Mouse (Mus musculus) heart, adult 8-10 months (tissue): ENCODE results near the gene Chtf18. TPM values are rescaled to one million over a fixed set of nuclear protein-coding genes. Genes with fewer than 3 reads are reported as not detected.
"Not testable (repeated sequence)": the region's sequence is repeated elsewhere in the genome, so short reads cannot be mapped to it uniquely, and the experiment has no call there.

Source experiments
- DNase-seq: peaks from one replicate; pipeline ENCODE4 v3.0.0; 2022; ENCODE audit warnings: low spot score
- total RNA-seq, 4 experiments: library from RNA; stranded (reverse); gene quantifications; 2 replicates each; pipeline ENCODE4 v1.2.4; 2022

The Chtf18 gene
- total RNA-seq, result 1 to 10 TPM; 1.2 to 2.1 (median 1.6) TPM

GRCm38 (mm10) chr17:25727265-25728008, at the start of gene Chtf18, which contains the start of gene Rpusd1:
Gene Chtf18, minus strand, starts transcription at chr17:25727419.
Gene Rpusd1, plus strand, starts transcription at chr17:25727670.
- peak; percentile 100 for DNase-seq

- no peak for DNase-seq
Observed at GRCm38 (mm10) chr17:25775318-25776062, 48.3 kb upstream of the Chtf18 start.

GRCm38 (mm10) chr17:25773549-25774120, 46.4 kb upstream of the Chtf18 start, which contains the start of gene Narfl:
Gene Narfl, plus strand, starts transcription at chr17:25773776.
- peak; percentile 97 for DNase-seq

DNA sequence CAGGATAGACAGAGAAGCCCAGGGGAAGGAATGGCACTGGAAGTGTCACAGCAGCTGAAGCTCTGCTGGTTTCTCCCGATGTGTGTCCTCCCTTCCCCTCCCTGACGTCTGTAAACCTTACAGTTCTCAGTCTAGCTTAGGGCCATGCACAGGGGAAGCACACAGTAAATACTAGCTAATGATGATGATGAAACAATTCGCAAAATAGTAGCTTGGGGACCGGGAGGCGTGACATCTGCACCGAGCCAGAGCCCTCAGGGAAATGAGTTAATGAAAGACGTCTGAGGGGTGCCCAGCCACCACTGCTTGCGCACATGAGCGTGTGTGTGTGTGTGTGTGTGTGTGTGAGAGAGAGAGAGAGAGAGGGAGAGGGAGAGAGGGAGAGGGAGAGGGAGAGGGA, 42.1 kb upstream of the Chtf18 start:
- DNase-seq, result no peak

- no peak for DNase-seq
Observed at GRCm38 (mm10) chr17:25765886-25766285, 38.7 kb upstream of the Chtf18 start.

DNA sequence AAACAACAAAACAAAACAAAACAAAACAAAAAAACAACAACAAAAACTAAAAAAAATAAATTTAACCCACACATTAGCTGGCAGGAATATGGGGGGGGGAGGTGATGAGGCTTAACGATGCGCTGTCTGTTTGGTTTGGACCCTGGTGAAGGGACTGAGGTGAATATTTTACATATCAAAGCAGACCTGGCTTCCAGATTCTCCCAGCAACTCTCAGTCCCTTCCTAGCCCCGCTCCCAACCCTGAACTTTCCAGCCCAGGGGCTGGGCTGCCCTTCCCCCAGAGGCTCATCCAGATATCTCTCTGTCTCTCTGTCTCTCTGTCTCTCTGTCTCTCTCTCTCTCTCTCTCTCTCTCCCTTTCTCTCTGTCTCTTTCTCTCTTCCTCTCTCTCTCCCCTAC, 35.4 kb upstream of the Chtf18 start:
- DNase-seq, result no peak

DNA sequence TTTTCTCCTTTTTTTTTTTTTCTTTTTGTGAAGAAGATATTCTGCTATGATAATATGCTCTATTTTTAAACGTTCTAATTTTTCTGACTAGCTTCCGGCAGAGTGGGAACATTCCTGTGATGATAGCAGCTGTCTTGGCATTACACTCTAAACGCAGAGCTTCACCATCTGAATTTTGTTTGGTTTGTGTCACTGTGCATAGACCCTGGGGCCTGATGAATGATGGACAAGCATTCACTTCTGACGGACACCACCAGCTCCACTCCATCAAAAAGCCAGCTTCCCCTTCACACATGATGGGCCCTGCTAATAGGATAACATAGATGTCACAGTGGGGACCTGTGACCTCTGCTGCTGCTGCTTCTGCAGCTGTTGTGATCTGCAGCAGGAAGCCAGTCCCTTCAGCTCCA, 34.3 kb upstream of the Chtf18 start:
- DNase-seq, result no peak

DNA sequence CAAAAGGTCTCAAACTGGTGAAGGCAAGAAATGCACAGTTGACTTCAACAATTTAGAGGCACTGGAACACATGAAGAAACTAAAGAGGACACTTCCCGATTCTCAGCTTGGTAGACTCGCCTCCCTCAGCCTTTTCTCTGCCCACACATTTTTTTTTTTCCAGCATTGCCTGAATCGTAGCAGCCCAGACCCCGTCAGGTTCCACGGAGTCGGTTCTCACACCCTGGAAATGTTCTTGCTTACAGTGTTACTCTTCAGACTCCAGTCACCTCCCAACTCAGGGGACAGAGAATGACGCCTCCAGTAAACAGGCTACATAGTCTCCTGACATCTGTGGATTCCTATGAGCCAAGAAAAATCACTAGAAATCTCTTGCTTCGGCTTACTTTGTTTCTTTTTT, 32.9 kb upstream of the Chtf18 start:
- DNase-seq, result no peak

DNA sequence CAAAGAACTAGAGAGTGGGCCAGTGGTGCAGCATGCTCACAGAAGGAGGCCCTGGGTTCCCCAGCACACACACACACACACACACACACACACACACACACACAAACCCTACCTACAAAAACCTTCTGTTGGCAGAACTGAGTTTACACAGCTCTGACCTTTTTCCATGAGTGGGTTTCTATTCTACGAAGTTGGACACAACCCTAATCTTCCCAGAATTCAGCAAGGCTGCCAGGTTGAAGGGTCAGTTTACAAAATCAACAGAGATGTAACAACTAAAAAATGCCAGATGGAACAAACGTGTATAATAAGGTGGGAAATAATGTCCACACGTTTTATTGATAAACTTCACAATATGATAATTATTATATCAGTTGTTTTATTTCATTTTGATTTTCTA, 30.5 kb upstream of the Chtf18 start:
- no peak for DNase-seq

GRCm38 (mm10) chr17:25756378-25757242, 29.4 kb upstream of the Chtf18 start:
- no peak for DNase-seq

DNA sequence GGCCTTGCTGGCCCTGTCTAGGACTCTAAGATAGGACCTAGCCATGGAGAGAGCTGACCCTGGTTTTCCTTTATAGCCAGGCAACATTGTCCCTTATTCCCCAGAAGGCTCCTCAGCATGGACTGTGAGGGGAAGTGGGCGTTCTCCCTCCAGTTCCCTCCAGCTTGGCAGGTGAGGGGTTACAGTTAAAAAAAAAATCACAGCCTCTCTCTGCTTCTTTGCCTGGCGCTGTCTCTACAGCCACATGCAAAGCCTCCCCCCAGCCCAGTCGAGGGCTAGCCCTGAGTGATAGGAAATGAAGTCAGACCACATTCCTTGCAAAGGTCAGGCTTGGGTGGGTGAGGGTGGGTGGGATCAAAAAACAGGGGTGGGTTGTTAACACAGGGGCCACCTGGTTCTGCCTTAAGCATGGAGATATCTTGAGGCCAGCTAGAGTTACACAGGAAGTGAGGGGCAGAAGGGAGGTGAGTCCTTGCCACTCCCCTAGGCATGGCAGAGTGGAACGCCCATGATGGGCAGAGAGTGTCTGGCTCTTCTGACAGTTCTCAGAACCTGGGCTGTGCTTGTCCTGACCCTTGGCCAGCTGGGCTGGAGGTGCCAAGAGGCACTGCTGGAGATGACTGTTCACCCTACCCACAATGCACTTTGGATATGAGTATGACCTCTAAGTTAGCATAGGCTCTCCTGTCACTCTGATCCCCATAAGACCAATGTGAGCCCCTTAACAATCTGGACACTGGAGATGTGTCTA, 28.6 kb upstream of the Chtf18 start:
- DNase-seq, result no peak

DNA sequence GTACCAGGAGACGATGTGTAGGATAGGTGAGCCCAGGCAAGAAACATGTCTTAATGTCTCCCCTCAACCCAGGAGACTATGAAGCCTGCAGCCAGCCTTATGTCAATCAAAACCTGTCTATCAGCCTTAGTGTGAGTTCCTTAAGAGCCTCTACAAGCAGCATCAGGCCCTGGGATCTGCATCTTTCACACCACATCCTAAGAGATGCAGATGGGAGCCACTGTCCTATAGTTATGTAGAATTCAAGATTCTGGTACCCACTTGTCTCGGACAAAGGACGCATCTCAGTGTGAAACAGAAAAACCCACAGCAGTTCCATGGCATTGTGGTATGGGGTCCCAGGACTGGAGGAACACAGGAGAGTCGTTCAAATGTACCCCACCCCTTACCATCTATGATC, 27.9 kb upstream of the Chtf18 start:
- no peak for DNase-seq

- DNase-seq, result no peak
Observed at GRCm38 (mm10) chr17:25754241-25754640, 27.0 kb upstream of the Chtf18 start, which contains the start of gene Msln. Gene Msln, minus strand, starts transcription at chr17:25754378.

GRCm38 (mm10) chr17:25751446-25751845, 24.2 kb upstream of the Chtf18 start:
- DNase-seq, result no peak

- DNase-seq, result no peak
Observed at GRCm38 (mm10) chr17:25749314-25749713, 22.1 kb upstream of the Chtf18 start.

GRCm38 (mm10) chr17:25748238-25748637, 21.0 kb upstream of the Chtf18 start:
- no peak for DNase-seq

GRCm38 (mm10) chr17:25744311-25744710, 17.1 kb upstream of the Chtf18 start:
- no peak for DNase-seq

DNA sequence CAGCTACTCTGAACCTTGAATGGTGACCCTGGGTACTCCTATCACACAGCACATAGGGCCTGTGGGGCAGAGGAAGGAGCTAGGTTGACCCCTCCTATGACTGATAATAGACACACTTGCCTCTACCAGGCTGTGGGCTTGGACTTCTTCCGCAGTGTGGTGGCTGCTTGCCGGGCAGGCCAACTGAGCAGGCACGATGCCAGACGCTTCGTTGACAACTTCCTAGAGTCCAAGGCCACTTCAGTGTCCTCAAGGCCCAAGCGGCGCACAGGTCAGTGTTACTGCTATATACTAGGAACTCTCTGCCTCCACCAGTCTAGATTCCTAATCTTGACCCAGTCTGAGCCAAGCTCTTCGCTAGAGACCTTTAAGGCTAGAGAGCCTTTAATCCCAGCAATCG, 16.6 kb upstream of the Chtf18 start:
- no peak for DNase-seq

- not testable (repeated sequence) for DNase-seq
Observed at GRCm38 (mm10) chr17:25741471-25741870, 14.3 kb upstream of the Chtf18 start.

DNA sequence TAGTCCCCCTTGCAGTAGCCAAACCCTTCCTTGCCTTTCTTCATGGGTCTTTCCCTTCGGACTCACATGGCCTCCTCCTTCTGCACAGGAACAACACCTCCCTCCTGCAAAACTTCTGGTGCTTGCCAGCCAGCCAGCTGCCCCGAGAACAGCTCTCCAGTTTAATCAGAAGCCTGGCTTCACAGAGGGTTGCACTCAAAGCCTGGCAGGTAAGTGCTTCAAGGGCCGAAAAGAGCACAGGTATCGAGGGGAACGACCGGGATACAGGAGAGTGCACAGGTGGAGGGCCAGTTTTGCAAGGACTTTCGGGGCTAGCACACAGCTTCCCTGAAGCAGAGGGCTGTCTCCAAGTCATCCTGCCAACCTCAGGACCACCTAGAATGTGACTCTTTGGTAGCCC, 11.6 kb upstream of the Chtf18 start:
- no peak for DNase-seq

DNA sequence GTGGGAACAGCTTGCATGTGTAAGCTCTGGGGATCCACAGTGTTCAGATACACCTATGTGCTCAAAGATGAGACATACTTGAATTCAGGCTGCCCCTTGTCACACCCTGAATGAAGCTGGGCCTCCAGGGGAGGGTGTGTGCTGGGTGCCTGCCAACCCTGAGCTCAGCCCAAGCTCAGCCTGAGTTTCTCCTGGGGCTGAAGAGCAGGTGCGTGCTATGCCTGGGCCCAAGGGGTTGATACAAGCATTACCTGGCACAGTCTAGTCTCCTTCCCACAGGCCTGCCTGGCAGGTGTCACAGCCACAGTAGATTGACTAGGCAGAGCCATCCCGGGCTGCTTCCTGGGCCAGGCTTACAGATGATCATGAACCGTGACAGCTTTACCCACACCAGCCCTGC, 8.5 kb upstream of the Chtf18 start, which contains the start of gene Mslnl:
TSS of gene Mslnl (plus strand) at position 298 of the 400 bp plus-strand sequence.
- DNase-seq, result no peak
